Mouse (Mus musculus) spleen, adult 18-20 months (tissue): ENCODE measurements around the gene Ufsp1.

Experiments used
- DNase-seq, 2 experiments: peaks; one replicate each; pipeline ENCODE4 v3.0.0; 2022; ENCODE audit warnings: mixed read lengths in 2 of 2

Ufsp1 gene

GRCm38 (mm10) chr5:137295712-137296111 lies 1.3 kb downstream of the Ufsp1 start:
- no peak for DNase-seq

GRCm38 (mm10) chr5:137297126-137297525 lies 2.7 kb downstream of the Ufsp1 start:
- no peak for DNase-seq

GRCm38 (mm10) chr5:137299240-137299639 lies 4.8 kb downstream of the Ufsp1 start:
- DNase-seq = no peak

GRCm38 (mm10) chr5:137301253-137301652 lies 6.8 kb downstream of the Ufsp1 start:
- no peak for DNase-seq

GRCm38 (mm10) chr5:137303609-137304008 lies 9.2 kb downstream of the Ufsp1 start:
- no peak for DNase-seq

GRCm38 (mm10) chr5:137304165-137304564 lies 9.7 kb downstream of the Ufsp1 start:
- no peak for DNase-seq

- no peak for DNase-seq
These were observed 10.4 kb downstream of the Ufsp1 start for GRCm38 (mm10) chr5:137304816-137305215.

- no peak for DNase-seq
These were observed 11.4 kb downstream of the Ufsp1 start for GRCm38 (mm10) chr5:137305822-137306221.

GRCm38 (mm10) chr5:137306439-137307005 lies 12.1 kb downstream of the Ufsp1 start:
- no peak for DNase-seq

GRCm38 (mm10) chr5:137307071-137307912 lies 12.9 kb downstream of the Ufsp1 start, which contains the start of gene Srrt:
Srrt (minus strand) TSS chr5:137307674.
- DNase-seq = peak; percentile 80

- DNase-seq = no peak
These were observed 13.9 kb downstream of the Ufsp1 start for GRCm38 (mm10) chr5:137308356-137308755.

- DNase-seq = no peak
These were observed 19.2 kb downstream of the Ufsp1 start for GRCm38 (mm10) chr5:137313466-137314192.

- no peak for DNase-seq
These were observed 20.0 kb downstream of the Ufsp1 start, which contains the start of gene Trip6 for GRCm38 (mm10) chr5:137314193-137315083. Trip6 (minus strand) TSS chr5:137314404.

- DNase-seq = peak in 1 of 2 experiments; percentile 39
These were observed 20.9 kb downstream of the Ufsp1 start for GRCm38 (mm10) chr5:137315084-137315903.

- DNase-seq = no peak
These were observed 22.9 kb downstream of the Ufsp1 start for GRCm38 (mm10) chr5:137317361-137317760.

GRCm38 (mm10) chr5:137318570-137318969 lies 24.1 kb downstream of the Ufsp1 start:
- DNase-seq = no peak

- no peak for DNase-seq
These were observed 26.6 kb downstream of the Ufsp1 start for GRCm38 (mm10) chr5:137320996-137321395.

- DNase-seq = no peak
These were observed 36.5 kb downstream of the Ufsp1 start for GRCm38 (mm10) chr5:137330910-137331309.

- no peak for DNase-seq
These were observed 38.6 kb downstream of the Ufsp1 start for GRCm38 (mm10) chr5:137332857-137333511.

- peak; percentile 88 to 98 for DNase-seq
These were observed 39.2 kb downstream of the Ufsp1 start, which contains the start of gene Slc12a9 for GRCm38 (mm10) chr5:137333512-137334174. Slc12a9 (minus strand) TSS chr5:137333597.
